Comparison of ENCODE assay signal across 13 mouse cellular contexts in genomic region chr16:13259026-13259425, GRCm38 (mm10).
"Had no signal": no experiment of that assay in that cellular context is flagged by ENCODE, and none has a peak within 500 bp of the region (broad histone marks: within the 10 kb centered on the region; RNA-seq: fewer than 3 reads in every experiment).

No protein-coding gene starts in this region.

- H3K9me3 ChIP-seq: midbrain, embryonic 13.5 days; neural tube, embryonic 15.5 days had no signal

- H3K27ac ChIP-seq: layer of hippocampus, adult 2 months; liver, embryonic 14.5 days; midbrain, embryonic 13.5 days; neural tube, embryonic 15.5 days had no signal

- H3K9ac ChIP-seq: liver, embryonic 14.5 days; midbrain, embryonic 13.5 days; neural tube, embryonic 15.5 days had no signal

- H3K4me3 ChIP-seq: layer of hippocampus, adult 2 months; midbrain, embryonic 13.5 days; myocyte; neural tube, embryonic 15.5 days had no signal

- H3K27me3 ChIP-seq: midbrain, embryonic 13.5 days; neural tube, embryonic 15.5 days had no signal

- DNase-seq: kidney, adult 18-20 months; kidney, postnatal 10 days; kidney, postnatal 4 days; lung, adult 2 months; lung, postnatal 36 days; thymus, adult 18-20 months; thymus, postnatal 14 days had no signal

- H3K36me3 ChIP-seq: midbrain, embryonic 13.5 days; neural tube, embryonic 15.5 days had no signal

- ATAC-seq: lung, postnatal 0 days; midbrain, embryonic 13.5 days had no signal

- H3K4me2 ChIP-seq: midbrain, embryonic 13.5 days; neural tube, embryonic 15.5 days had no signal
